Mouse (Mus musculus) CH12F3 (cell line): ENCODE measurements around the gene Cxcr2.

Experiments
- in situ Hi-C: fragments of 300-500 bp; cut with MboI; formaldehyde crosslinking; loops from 2 replicates; pipeline ENCODE4 v1.14.3; 2020; ENCODE audit warnings: low sequenced_read_pairs

The Cxcr2 gene

DNA sequence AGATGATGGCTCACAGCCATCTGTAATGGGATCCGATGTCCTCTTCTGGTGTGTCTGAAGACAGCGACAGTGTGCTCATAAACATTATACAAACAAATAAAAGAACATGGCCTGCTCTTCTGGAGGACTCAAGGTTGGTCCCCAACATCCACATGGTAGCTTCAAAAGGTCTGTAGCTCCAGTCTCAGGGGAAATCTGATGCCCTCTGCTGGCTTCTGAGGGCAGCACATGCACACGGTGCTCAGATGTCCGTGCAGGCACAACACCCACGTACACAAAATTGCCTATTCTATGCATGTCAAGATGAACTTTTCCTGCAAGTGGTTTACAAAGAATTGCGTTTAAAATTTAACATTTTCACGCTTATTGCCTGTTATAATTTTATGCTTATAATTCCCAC, 42.2 kb downstream of the Cxcr2 start:
- in situ Hi-C loops = no loop called here

DNA sequence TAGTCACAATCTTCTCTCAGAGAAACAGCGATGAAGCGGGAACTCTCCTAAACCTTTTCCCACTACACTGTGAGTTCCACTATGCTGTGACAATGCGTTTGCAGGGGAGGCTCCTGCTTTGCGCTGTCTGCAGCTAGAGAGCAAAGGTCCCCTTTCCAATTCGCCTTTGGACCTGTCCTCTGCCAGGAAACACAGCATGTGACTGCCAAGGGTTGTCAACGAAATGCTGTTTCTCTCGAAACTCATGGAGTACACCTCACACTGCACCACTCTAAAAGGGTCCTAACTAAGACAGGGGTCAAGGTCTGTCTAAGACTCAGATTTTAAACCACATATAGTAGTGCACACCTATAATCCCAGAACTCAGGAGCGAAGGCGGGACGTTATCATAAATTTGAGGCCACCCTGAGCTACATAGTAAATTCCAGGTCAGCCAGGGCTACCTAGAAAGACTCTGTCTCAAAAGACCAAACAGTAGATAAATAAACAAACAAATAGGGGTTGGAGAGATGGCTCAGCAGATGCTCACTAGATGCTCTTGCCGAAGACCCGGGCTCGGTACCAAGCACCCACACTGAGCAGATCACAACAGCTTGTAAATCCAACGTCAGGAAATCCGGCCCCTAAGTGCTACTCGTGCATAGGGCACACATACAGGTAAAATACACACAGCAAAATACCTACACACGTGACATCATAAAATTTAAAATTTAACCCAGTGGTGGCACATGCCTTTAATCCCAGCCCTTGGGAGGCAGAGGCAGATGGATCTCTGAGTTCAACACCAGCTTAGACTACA, 43.0 kb downstream of the Cxcr2 start:
- in situ Hi-C loops = no loop called here

DNA sequence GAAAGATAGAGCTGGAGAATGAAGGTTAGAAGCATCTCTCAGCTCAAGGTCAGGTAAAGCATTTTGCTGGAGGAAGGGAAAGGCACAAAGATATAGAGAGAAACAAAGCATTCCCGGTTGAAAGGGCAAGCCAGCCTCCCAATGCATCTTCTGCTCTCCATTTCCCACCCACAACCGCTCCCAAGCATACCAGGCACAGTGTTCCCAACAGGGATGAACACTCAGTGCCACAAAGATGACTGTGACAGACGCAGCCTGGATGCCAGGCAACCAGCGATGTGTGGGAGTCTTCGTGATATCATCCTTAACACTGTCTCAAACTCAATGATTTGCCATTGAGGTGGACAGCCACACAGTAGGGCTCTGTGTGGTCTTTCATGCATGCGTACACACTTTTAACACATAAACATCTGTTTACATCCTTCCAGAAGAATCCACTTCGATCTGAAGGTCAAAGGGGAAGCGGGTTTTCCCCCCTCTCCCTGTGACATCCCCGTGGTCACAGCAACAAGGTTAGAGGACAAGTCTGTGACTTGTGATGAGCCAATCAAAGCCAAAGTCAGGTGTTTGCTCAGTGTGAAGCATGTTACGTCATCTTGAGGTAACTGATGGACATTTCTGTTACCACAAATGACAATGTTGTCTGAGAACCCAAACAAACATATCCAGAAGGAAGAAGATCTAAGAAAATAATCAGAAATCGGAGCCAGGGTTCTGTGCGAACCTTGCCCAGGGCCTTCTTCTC, 44.1 kb downstream of the Cxcr2 start:
- in situ Hi-C loops = no loop called here

DNA sequence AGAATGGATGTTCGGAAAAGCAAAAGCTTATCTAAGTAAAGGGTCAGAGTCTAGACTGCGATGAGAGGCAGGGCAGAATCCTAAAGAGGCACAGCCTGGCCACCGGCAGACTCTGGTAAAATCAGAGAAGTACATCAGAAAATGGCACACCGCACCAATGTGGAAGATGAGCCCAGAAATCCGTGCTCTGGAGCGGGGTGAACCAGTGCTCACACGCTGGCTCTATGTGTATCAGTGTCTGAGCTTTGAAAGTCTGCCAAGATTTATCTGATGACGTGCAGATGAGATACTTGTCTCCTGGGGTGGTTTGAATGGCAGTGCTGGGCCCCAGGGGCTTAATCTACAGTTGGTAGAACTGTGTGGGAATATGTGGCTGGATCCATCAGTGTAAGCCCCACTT, 45.3 kb downstream of the Cxcr2 start:
- in situ Hi-C loops = no loop called here

DNA sequence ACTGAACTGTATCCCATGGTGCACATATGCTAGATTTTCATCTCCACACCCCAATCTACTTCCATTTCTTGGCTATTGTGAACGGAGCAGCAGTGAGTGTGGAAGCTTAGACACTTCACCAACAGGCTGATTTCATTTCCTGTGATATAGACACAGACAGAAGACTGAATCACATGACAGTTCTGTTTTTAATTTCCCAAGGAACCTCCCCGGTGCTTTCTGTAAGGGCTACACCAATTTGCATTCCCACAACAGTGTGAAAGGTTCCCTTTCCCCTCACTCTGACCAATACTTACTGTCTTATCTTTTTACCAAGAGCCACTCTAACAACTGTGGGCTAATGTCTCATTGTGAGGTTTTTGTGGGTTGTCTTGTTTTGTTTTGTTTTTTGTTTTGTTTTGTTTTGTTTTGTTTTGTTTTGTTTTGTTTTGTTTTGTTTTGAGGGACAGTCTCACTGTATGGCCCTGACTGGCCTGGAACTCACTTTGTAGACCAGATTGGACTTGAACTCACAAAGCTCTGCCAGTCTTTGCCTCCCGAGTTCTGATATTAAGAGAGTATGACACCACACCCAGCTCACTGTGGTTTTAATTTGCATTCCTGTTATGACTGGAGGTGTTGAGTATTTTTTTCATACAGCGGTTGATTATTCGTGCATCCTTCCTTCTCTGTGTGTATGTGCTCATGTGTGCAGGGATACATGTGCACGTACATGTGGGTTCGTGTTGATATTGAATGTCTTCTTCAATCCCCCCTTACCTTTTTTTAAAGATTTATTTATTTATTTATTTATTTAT, 47.5 kb downstream of the Cxcr2 start:
- in situ Hi-C loops = no loop called here

- in situ Hi-C loops = no loop called here
These were observed 49.7 kb downstream of the Cxcr2 start for GRCm38 (mm10) chr1:74203457-74203856.

DNA sequence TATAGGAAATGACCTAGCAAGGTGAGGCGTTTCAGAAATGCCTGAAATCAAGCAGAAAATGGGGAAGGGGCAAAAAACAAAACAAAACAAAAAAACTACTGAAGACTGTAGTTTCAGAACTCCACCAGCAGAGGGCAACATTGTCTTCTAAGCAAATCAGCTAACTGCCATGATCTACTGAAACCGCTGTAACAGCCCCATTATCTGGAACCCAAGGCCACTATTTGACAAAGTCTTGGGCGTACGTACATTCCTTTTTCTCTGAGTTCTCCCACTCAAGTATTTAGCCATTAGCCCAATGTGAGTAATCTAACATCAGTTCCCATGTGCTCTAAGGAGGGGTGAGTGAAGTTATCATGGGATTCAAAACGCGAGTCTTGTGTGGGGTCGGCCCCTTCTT, 52.1 kb downstream of the Cxcr2 start:
- in situ Hi-C loops = no loop called here

DNA sequence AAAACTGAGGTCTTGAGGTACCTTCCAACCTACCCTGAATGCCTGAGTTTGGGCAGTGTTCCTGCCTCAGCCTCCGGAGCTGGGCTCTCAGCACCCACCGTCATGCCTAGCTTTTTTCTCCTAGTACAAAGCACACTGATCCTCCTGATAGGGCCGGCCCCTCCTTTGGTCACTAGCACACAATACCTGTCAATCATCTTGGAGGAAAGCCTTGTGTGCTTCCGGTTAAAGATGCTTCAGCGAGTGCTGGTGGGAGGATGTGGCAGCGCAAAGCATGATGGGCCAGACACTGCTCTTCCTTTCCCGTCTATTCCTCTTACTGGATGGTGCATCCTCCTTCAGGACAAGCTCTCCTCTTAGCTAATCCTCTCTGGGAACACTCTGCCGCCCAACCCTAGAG, 52.9 kb downstream of the Cxcr2 start:
- in situ Hi-C loops = no loop called here

- in situ Hi-C loops = no loop called here
These were observed 54.1 kb downstream of the Cxcr2 start for GRCm38 (mm10) chr1:74207906-74208305.

- in situ Hi-C loops = no loop called here
These were observed 55.2 kb downstream of the Cxcr2 start for GRCm38 (mm10) chr1:74208941-74209340.
